ENCODE assay signal across 8 mouse cellular contexts in genomic region chr3:85195068-85195481, GRCm38 (mm10).
DNase-seq lines count a peak whose midpoint lies in the region; ATAC-seq and TF ChIP-seq lines count a peak whose summit lies in the region.

No protein-coding gene starts in this region.

- H3K36me3 ChIP-seq in kidney, adult 2 months (ENCODE audit: control insufficient read depth, insufficient read depth, low read length): no peaks in the 10 kb centered on the region

- no peaks in the 10 kb centered on the region for H3K27me3 ChIP-seq in kidney, adult 2 months (replicated peaks; ENCODE audit: control insufficient read depth, insufficient read depth, low read length)

- H3K27ac ChIP-seq in kidney, adult 2 months (ENCODE audit: insufficient read depth, low read depth, low read length): 0 out of 2 replicates have a peak overlapping the region, but pooled peaks have one; percentile 9

- H3K4me3 ChIP-seq in kidney, adult 2 months (ENCODE audit: insufficient read depth, low read depth, low read length): peak overlapping the region; percentile 34

- 54% methylated on average over 8 of the region's 8 CpGs for whole genome bisulfite sequencing in kidney, adult 2 months

- DNase-seq in embryo, embryonic 10.5 days (ENCODE audit: low spot score): peak; percentile 12
- no peak for DNase-seq in embryo, embryonic 9.5 days (ENCODE audit: extremely low spot score)
- peak; percentile 41 for DNase-seq in kidney, adult 2 months
- peak; percentile 28 for DNase-seq in lung, postnatal 14 days
- DNase-seq in thymus, postnatal 25 days: peak; percentile 74
- DNase-seq in cerebellum, postnatal 25 days: no peak
- no peak for DNase-seq in urinary bladder, postnatal 36 days (ENCODE audit: low spot score in 2 of 2)

- no peak for TF ChIP-seq POLR2A in kidney, adult 2 months (IDR thresholded peaks at IDR 0.05; ENCODE audit: low read depth, low read length)

- peak; percentile 82 for ATAC-seq in granulocyte monocyte progenitor cell, adult 5-6 weeks (replicated peaks; ENCODE audit: poor library complexity, severe bottlenecking)

- TF ChIP-seq CTCF in kidney, adult 2 months (conservative IDR thresholded peaks at IDR 0.05; ENCODE audit: insufficient read depth, insufficient read length, low read depth, low read length): no peak

- H3K4me1 ChIP-seq in kidney, adult 2 months (ENCODE audit: control insufficient read depth, insufficient read depth, low read length): no peaks in the 10 kb centered on the region

Comparison
In these comparisons a context has a peak if more than half of its experiments do, and no peak if none do; other contexts are left out.
1. DNase-seq: peak in embryo, embryonic 10.5 days (single experiment), kidney, adult 2 months (single experiment), lung, postnatal 14 days (single experiment) and thymus, postnatal 25 days (single experiment); none in embryo, embryonic 9.5 days (single experiment), cerebellum, postnatal 25 days (0 of 2) and urinary bladder, postnatal 36 days (0 of 2).